Mouse (Mus musculus) fat pad, adult 2 months (tissue): ENCODE measurements around the gene Rasa4.
"Not testable (repeated sequence)": the region's sequence is repeated elsewhere in the genome, so short reads cannot be mapped to it uniquely, and the experiment has no call there.

ENCODE experiments used
- DNase-seq: peaks from one replicate; pipeline ENCODE4 v3.0.0-alpha.2; 2011; ENCODE audit warnings: low read depth, low spot score; ENCODE audit errors: extremely low read depth

Gene Rasa4

GRCm38 (mm10) chr5:136083669-136084107, at the start of gene Rasa4:
Gene Rasa4, plus strand, starts transcription at chr5:136083916.
- DNase-seq, result no peak

DNA sequence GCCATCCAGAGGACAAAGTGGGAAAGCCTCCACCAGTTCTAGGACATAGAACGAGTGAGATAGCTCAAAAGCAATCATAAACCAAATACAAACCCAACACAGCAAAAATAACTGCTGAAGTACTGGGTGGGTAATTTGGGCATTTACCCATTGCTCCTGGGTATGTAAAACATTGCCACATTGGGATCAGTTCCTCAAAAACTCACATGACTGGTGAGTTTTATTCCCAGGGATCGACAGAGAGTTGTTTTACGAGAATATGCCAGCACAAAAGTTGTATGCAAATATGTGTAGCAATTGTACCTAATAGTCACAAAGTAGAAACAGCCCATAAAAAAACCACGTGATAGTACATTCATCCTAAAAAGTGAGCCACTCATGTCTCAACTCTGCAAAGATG, 48.8 kb upstream of the Rasa4 start:
- no peak for DNase-seq

DNA sequence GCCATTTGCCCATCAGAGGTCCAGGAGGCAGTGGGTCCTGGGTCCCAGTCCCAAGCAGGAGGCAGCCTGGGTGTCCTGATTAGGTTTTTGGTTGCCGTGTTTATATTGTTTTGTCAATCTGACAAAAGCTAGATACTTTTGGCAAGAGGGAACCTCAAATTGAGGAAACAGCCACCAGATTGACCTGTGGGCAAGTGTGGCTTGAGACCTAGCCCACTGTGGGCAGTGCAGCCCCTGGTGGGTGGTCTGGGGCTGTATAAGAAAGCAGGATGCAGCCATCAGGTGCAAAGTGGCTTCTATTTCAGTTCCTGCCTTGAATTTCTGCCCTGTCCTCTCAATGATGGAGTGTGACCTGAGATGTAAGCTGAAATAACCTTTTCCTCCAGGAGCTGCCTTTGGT, 48.4 kb upstream of the Rasa4 start:
- DNase-seq, result no peak

DNA sequence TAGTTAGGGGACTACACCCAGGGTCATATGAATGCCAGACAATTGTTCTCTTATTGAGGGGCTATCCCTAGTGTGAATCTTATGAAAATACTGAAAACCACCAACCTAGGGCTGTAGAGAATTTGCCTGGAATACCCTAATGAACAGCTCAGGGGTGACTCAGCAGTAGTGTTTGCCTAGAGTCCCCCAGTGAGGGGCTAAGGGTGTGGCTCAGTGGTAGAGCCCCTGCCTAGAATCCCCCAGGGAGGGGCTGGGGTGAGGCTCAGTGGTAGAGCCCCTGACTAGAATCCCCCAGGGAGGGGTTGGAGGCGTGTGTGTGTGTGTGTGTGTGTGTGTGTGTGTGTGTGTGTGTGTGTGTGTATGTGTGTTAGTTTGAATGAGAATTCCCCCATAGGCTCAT, 47.0 kb upstream of the Rasa4 start:
- DNase-seq, result no peak

GRCm38 (mm10) chr5:136038258-136039214, 45.2 kb upstream of the Rasa4 start, which contains the start of gene Upk3b:
Gene Upk3b, plus strand, starts transcription at chr5:136038496.
- DNase-seq, result no peak

GRCm38 (mm10) chr5:136040210-136040609, 43.5 kb upstream of the Rasa4 start:
- no peak for DNase-seq

- DNase-seq, result no peak
These were observed 42.5 kb upstream of the Rasa4 start for GRCm38 (mm10) chr5:136041260-136041659.

DNA sequence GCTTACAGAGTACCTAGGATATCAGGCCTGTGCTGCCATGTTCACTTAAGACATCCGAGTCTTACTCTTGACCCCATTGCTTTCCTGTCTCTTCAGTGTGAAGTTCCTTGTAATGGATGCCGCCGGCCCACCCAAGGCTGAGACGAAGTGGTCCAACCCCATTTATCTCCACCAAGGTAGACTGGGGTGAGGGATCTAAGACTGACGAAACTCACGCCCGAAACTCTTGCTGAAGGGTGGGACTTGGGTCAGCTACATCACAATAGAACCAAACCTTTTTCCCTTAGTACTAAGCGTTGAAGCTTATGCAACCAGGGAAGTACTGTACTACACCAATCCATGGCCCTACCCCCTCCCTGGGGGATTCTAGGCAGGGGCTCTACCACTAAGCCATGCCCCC, 42.0 kb upstream of the Rasa4 start:
- DNase-seq, result no peak

GRCm38 (mm10) chr5:136044865-136045264, 38.9 kb upstream of the Rasa4 start:
- DNase-seq, result no peak

DNA sequence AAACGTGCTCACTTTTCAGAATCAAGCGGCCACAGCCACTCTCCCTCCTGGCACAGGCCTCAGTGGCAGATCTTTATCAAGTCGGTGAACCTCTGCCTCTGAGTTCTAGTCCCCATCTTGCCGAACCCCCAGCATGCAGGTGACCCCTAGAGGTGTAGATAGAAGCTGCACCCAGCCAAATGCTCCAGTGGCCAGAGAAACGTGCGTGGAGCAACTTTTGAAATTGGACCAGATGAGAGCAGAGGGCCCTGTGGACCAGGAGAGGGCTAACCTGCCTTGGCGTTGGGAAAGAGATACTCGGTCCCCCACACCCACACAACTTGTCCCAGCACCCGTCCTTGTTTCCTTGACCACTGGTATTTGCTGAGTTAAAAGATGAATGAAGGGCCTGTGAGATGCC, 38.3 kb upstream of the Rasa4 start:
- no peak for DNase-seq

GRCm38 (mm10) chr5:136045987-136046386, 37.7 kb upstream of the Rasa4 start:
- no peak for DNase-seq

DNA sequence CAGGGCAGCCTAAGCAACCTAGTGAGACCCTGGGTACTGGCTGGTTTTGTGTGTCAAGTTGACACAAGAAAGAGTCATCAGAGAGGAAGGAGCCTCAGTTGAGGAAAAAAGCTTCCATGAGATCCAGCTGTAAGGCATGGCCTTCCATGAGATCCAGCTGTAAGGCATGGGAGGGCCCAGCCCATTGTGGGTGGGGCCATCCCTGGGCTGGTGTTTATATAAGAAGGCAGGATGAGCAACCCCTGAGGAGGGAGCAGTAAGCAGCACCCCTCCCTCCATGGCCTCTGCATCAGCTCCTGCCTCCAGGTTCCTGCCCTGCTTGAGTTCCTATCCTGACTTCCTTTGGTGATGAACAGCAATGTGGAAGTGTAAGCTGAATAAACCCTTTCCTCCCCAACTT, 35.2 kb upstream of the Rasa4 start:
- DNase-seq, result not testable (repeated sequence)

GRCm38 (mm10) chr5:136049926-136050325, 33.8 kb upstream of the Rasa4 start:
- DNase-seq, result no peak

DNA sequence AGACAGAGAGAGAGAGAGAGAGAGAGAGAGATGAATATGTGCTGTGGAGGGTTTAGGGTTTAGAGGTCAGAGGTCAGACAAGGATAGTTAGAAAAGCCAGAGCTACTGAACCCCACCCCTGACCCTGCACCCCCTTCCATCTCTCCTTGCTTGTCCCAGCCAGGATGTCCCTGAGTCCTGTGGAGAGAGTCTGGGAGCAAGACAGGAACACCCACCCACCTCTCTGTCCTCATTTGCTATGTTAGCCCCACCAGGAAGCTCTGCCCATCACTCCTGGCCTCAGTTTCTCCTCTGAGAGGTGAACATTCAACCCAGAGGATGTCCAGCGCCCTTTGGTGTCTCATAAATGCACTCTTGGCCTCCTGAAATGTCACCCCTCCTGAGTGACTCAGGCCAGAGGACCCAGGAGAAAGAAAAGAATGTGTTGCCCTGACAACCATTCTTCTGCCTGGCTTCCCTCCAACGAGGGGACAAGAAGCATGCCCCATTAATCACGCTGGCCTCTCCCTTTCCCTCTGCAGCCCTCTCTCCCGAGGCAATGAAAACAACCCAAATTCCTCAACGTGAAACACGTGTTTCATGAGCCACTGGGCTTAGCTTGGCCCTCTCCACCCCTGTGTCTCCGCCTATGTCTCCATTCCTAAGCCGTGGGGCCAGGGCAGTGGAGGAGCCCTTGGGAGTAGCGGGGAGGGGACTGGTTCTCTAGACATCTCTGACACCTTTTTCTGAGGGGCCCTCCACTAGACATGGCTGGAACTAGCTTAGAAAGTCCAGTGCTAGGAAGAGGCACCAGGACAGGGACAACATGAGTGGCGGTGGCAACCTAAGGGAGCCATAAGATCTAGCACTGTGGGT, 32.3 kb upstream of the Rasa4 start:
- DNase-seq, result no peak

GRCm38 (mm10) chr5:136052861-136053655, 30.7 kb upstream of the Rasa4 start:
- DNase-seq, result no peak

- no peak for DNase-seq
These were observed 29.2 kb upstream of the Rasa4 start, which contains the start of gene Upk3bl for GRCm38 (mm10) chr5:136054301-136055077. Gene Upk3bl, plus strand, starts transcription at chr5:136054492.

GRCm38 (mm10) chr5:136056062-136056461, 27.7 kb upstream of the Rasa4 start:
- no peak for DNase-seq

- DNase-seq, result no peak
These were observed 26.6 kb upstream of the Rasa4 start for GRCm38 (mm10) chr5:136057085-136057484.

GRCm38 (mm10) chr5:136061567-136061966, 22.1 kb upstream of the Rasa4 start:
- DNase-seq, result no peak

GRCm38 (mm10) chr5:136063920-136064319, 19.8 kb upstream of the Rasa4 start:
- no peak for DNase-seq
